Mouse (Mus musculus) heart, postnatal 0 days (tissue): ENCODE measurements around the gene Cacna2d4. TPM values are rescaled to one million over a fixed set of nuclear protein-coding genes. Genes with fewer than 3 reads are reported as not detected.

ENCODE experiments used
- ATAC-seq: fragments of 200-750 bp; cut with Nextera tagmentation; 2 replicates; pipeline ENCODE4 v1.8.0; 2017; ENCODE audit warnings: low read depth, moderate number of reproducible peaks, moderate library complexity; ENCODE audit not compliant: insufficient read depth
- DNase-seq: peaks from one replicate; pipeline ENCODE4 v3.0.0-alpha.2; 2016; ENCODE audit warnings: low spot score
- H3K27ac ChIP-seq: fragments of 300-500 bp; sonication (generic); 2 replicates; pipeline ENCODE4 v1.5.1; 2014; ENCODE audit warnings: low read depth, mild to moderate bottlenecking
- H3K27me3 ChIP-seq: fragments of 300-500 bp; sonication (generic); 2 replicates; pipeline ENCODE4 v1.6.1; 2014; ENCODE audit warnings: low read length, mixed read lengths; ENCODE audit not compliant: control insufficient read depth, insufficient read depth
- H3K36me3 ChIP-seq: fragments of 300-500 bp; sonication (generic); replicated peaks from 2 replicates; pipeline ENCODE4 v1.6.1; 2014; ENCODE audit warnings: low read length, mixed read lengths; ENCODE audit not compliant: control insufficient read depth, insufficient read depth
- H3K4me1 ChIP-seq: fragments of 300-500 bp; sonication (generic); 2 replicates; pipeline ENCODE4 v1.6.1; 2014; ENCODE audit warnings: antibody characterized with exemption; ENCODE audit not compliant: control insufficient read depth, insufficient read depth
- H3K4me2 ChIP-seq: fragments of 300-500 bp; sonication (generic); 2 replicates; pipeline ENCODE4 v1.6.1; 2014; ENCODE audit warnings: low read depth, mild to moderate bottlenecking, low read length, moderate library complexity
- H3K4me3 ChIP-seq: fragments of 300-500 bp; sonication (generic); 2 replicates; pipeline ENCODE4 v1.5.1; 2014; ENCODE audit warnings: low read depth, low read length
- H3K9ac ChIP-seq: fragments of 300-500 bp; sonication (generic); replicated peaks from 2 replicates; pipeline ENCODE4 v1.6.1; 2014; ENCODE audit warnings: low read depth, low read length, mixed read lengths
- H3K9me3 ChIP-seq: fragments of 300-500 bp; sonication (generic); replicated peaks from 2 replicates; pipeline ENCODE4 v1.6.1; 2016; ENCODE audit warnings: low read length; ENCODE audit not compliant: control insufficient read depth
- CTCF ChIP-seq: IDR thresholded peaks from 2 replicates; pipeline ENCODE4 v1.5.1; 2016; ENCODE audit warnings: antibody characterized with exemption, control low read depth, low read depth
- EP300 ChIP-seq: IDR thresholded peaks from 2 replicates; pipeline ENCODE4 v1.6.1; 2016; ENCODE audit warnings: antibody characterized with exemption, low read depth
- WGBS: fragments of 180-500 bp; shearing (Covaris S2); extraction: QIAGEN DNeasy Blood & Tissue Kit; methylation state at CpG from one replicate; pipeline ENCODE4 v1.1.7; 2014; 5-methylcytosine and 5-hydroxymethylcytosine counted together
- polyA plus RNA-seq: library from polyadenylated mRNA; unstranded; fragments of >200 nt; fragmentation: Nextera tagmentation; extraction: Ambion mirVana; gene quantifications from 2 replicates; pipeline ENCODE4 v1.2.1, GENCODE M21; 2015
- total RNA-seq: library from RNA; depleted of rRNA; stranded (reverse); fragments of >200 nt; gene quantifications from 2 replicates; pipeline ENCODE4 v1.2.3, GENCODE M21; 2014; ENCODE audit warnings: low replicate concordance

Cacna2d4 gene
- total and polyA plus RNA-seq, 2 experiments from 2014 or later: not detected

- Histone ChIP-seq H3K27me3 (no peaks in the 10 kb centered on the region), H3K9ac (no peak overlapping the region), H3K4me3 (no peak overlapping the region), H3K4me1 (peaks cover 24% of the 10 kb centered on the region), H3K36me3 (peaks cover 15% of the 10 kb centered on the region), H3K27ac (peak overlapping the region; percentile 44; the same call in 1 of the 2 replicates), H3K9me3 (no peaks in the 10 kb centered on the region), H3K4me2 (no peak overlapping the region)
- ATAC-seq: peak; percentile 51
- TF ChIP-seq CTCF (no peak), EP300 (no peak)
- WGBS: 23% methylated on average over 6 of the region's 6 CpGs
- peak; percentile 8 for DNase-seq
Observed at GRCm38 (mm10) chr6:119214190-119214589, 22.1 kb upstream of the Cacna2d4 start.

- H3K4me3 ChIP-seq: no peak overlapping the region
- WGBS: 49% methylated on average over 10 of the region's 10 CpGs
- H3K4me2 ChIP-seq: peak overlapping the region; percentile 39
- DNase-seq: peak; percentile 5
- no peak for TF ChIP-seq EP300
- TF ChIP-seq CTCF: no peak
- H3K9me3 ChIP-seq: no peaks in the 10 kb centered on the region
- no peaks in the 10 kb centered on the region for H3K27me3 ChIP-seq
- 0 out of 2 replicates have a peak overlapping the region, but pooled peaks have one; percentile 1 for H3K9ac ChIP-seq
- H3K4me1 ChIP-seq: peaks cover 24% of the 10 kb centered on the region
- ATAC-seq: peak; percentile 42
- H3K36me3 ChIP-seq: peaks cover 15% of the 10 kb centered on the region
- peak overlapping the region; percentile 44 for H3K27ac ChIP-seq
Observed at GRCm38 (mm10) chr6:119215040-119215613, 21.2 kb upstream of the Cacna2d4 start.

- peaks cover 24% of the 10 kb centered on the region for H3K4me1 ChIP-seq
- no peak for TF ChIP-seq CTCF
- TF ChIP-seq EP300: no peak
- H3K9me3 ChIP-seq: no peaks in the 10 kb centered on the region
- H3K4me3 ChIP-seq: no peak overlapping the region
- H3K4me2 ChIP-seq: no peak overlapping the region
- H3K36me3 ChIP-seq: peaks cover 15% of the 10 kb centered on the region
- H3K27me3 ChIP-seq: no peaks in the 10 kb centered on the region
- 63% methylated on average over 4 of the region's 4 CpGs for WGBS
- no peak overlapping the region for H3K9ac ChIP-seq
- H3K27ac ChIP-seq: no peak overlapping the region
- DNase-seq (peak; percentile 4), ATAC-seq (no peak)
Observed at GRCm38 (mm10) chr6:119217661-119218060, 18.7 kb upstream of the Cacna2d4 start.

GRCm38 (mm10) chr6:119218591-119218990 is 17.7 kb upstream of the Cacna2d4 start:
- no peak for TF ChIP-seq CTCF
- TF ChIP-seq EP300: no peak
- no peaks in the 10 kb centered on the region for H3K27me3 ChIP-seq
- 78% methylated on average over 5 of the region's 5 CpGs for WGBS
- ATAC-seq: no peak
- H3K9ac ChIP-seq: no peak overlapping the region
- no peak overlapping the region for H3K4me2 ChIP-seq
- H3K27ac ChIP-seq: no peak overlapping the region
- no peak overlapping the region for H3K4me3 ChIP-seq
- peaks cover 20% of the 10 kb centered on the region for H3K4me1 ChIP-seq
- H3K36me3 ChIP-seq: peaks cover 15% of the 10 kb centered on the region
- no peak for DNase-seq
- no peaks in the 10 kb centered on the region for H3K9me3 ChIP-seq

- TF ChIP-seq CTCF (no peak), EP300 (no peak)
- 66% methylated on average over 15 of the region's 15 CpGs for WGBS
- Histone ChIP-seq H3K36me3 (peaks cover 15% of the 10 kb centered on the region), H3K4me3 (no peak overlapping the region), H3K4me2 (no peak overlapping the region), H3K27me3 (no peaks in the 10 kb centered on the region), H3K9ac (no peak overlapping the region), H3K9me3 (no peaks in the 10 kb centered on the region), H3K27ac (no peak overlapping the region), H3K4me1 (peaks cover 16% of the 10 kb centered on the region)
- DNase-seq: no peak
- no peak for ATAC-seq
Observed at GRCm38 (mm10) chr6:119219237-119219870, 17.0 kb upstream of the Cacna2d4 start.
